Comparison of ENCODE assay signal across 10 mouse cellular contexts in the genomic region with DNA sequence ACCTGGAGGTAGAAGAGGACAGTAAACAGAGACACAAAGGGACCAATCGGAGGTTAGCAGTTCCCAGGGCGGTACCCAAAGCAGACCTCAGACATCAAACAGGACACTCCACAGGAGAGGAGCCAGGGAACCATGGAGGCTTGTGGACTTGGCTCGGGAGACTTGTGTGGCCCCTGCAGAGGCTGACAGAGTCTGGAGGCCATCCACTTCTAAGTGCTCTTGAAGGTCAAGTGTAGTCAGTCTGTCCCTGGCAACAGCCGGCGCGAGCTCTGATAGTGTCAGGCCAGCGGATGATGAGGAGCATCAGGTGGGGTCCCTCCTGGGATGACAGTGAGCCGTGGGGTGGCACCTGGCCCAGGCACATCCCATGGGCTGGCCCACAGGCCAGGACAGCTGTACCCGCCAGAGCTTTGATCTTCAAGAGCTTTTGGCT. TPM values are rescaled to one million over a fixed set of nuclear protein-coding genes. Genes with fewer than 3 reads are reported as not detected.
A peak's percentile ranks its signal among the peaks of the same experiment; 100 is the strongest.
DNase-seq lines count a peak whose midpoint lies in the region; ATAC-seq and TF ChIP-seq lines count a peak whose summit lies in the region.
"Had no signal": no experiment of that assay in that cellular context is flagged by ENCODE, and none has a peak within 500 bp of the region (broad histone marks: within the 10 kb centered on the region; RNA-seq: fewer than 3 reads in every experiment).

No protein-coding gene starts in this region.

- no peaks in the 10 kb centered on the region for H3K27me3 ChIP-seq in midbrain, embryonic 11.5 days (ENCODE audit: control insufficient read depth, insufficient read depth, low read length)
- H3K27me3 ChIP-seq in midbrain, embryonic 16.5 days (ENCODE audit: control insufficient read depth, insufficient read depth, low read depth, low read length) = no peaks in the 10 kb centered on the region
- H3K27me3 ChIP-seq in heart, embryonic 16.5 days (ENCODE audit: control insufficient read depth, insufficient read depth, low read length) = no peaks in the 10 kb centered on the region
- no peaks in the 10 kb centered on the region for H3K27me3 ChIP-seq in stomach, postnatal 0 days (ENCODE audit: control insufficient read depth, insufficient read depth, low read length)
- H3K27me3 ChIP-seq: forebrain, embryonic 12.5 days had no signal

- no peak overlapping the region for H3K27ac ChIP-seq in midbrain, embryonic 11.5 days (ENCODE audit: low read depth, low read length)
- no peak overlapping the region for H3K27ac ChIP-seq in midbrain, embryonic 16.5 days (ENCODE audit: low read length)
- peak overlapping the region; percentile 20; the same call in 1 of the 2 replicates for H3K27ac ChIP-seq in heart, embryonic 16.5 days (ENCODE audit: low read length)
- H3K27ac ChIP-seq in stomach, postnatal 0 days (replicated peaks) = no peak overlapping the region
- H3K27ac ChIP-seq: forebrain, embryonic 12.5 days; liver, embryonic 14.5 days had no signal

- DNase-seq in midbrain, embryonic 11.5 days (ENCODE audit: low spot score, missing footprints) = peak; percentile 26
- DNase-seq in gastrocnemius, postnatal 10 days = peak; percentile 71
- no peak for DNase-seq in stomach, postnatal 0 days (ENCODE audit: low spot score)
- no peak for DNase-seq in urinary bladder, postnatal 10 days (ENCODE audit: low spot score)
- DNase-seq: layer of hippocampus, adult 9-11 months had no signal

- H3K4me2 ChIP-seq in midbrain, embryonic 11.5 days = no peak overlapping the region
- no peak overlapping the region for H3K4me2 ChIP-seq in midbrain, embryonic 16.5 days (ENCODE audit: low read length)
- H3K4me2 ChIP-seq in heart, embryonic 16.5 days (ENCODE audit: low read depth, low read length) = no peak overlapping the region
- no peak overlapping the region for H3K4me2 ChIP-seq in stomach, postnatal 0 days (replicated peaks; ENCODE audit: low read depth)
- H3K4me2 ChIP-seq: forebrain, embryonic 12.5 days had no signal

- no peak for TF ChIP-seq EP300 in stomach, postnatal 0 days (optimal IDR thresholded peaks at IDR 0.05)

- H3K9me3 ChIP-seq in midbrain, embryonic 11.5 days (ENCODE audit: control insufficient read depth, low read length) = no peaks in the 10 kb centered on the region
- H3K9me3 ChIP-seq in midbrain, embryonic 16.5 days (replicated peaks; ENCODE audit: control insufficient read depth, low read length, poor library complexity, severe bottlenecking) = no peaks in the 10 kb centered on the region
- no peaks in the 10 kb centered on the region for H3K9me3 ChIP-seq in heart, embryonic 16.5 days (replicated peaks; ENCODE audit: control insufficient read depth, low read length)
- H3K9me3 ChIP-seq in stomach, postnatal 0 days (ENCODE audit: control insufficient read depth, low read length) = no peaks in the 10 kb centered on the region
- H3K9me3 ChIP-seq: forebrain, embryonic 12.5 days had no signal

- H3K4me1 ChIP-seq in midbrain, embryonic 11.5 days (ENCODE audit: control insufficient read depth, insufficient read depth, low read length) = peaks cover 2% of the 10 kb centered on the region; the same call in 1 of the 2 replicates
- peaks cover 4% of the 10 kb centered on the region; the same call in 1 of the 2 replicates for H3K4me1 ChIP-seq in midbrain, embryonic 16.5 days (ENCODE audit: control insufficient read depth, insufficient read depth, low read length)
- peaks cover 38% of the 10 kb centered on the region for H3K4me1 ChIP-seq in heart, embryonic 16.5 days (ENCODE audit: control insufficient read depth, insufficient read depth, low read length)
- H3K4me1 ChIP-seq in stomach, postnatal 0 days (replicated peaks; ENCODE audit: control insufficient read depth, insufficient read depth) = no peaks in the 10 kb centered on the region

- WGBS in midbrain, embryonic 11.5 days = 59% methylated on average over 9 of the region's 9 CpGs
- WGBS in midbrain, embryonic 16.5 days = 62% methylated on average over 9 of the region's 9 CpGs
- whole genome bisulfite sequencing in heart, embryonic 16.5 days = 28% methylated on average over 9 of the region's 9 CpGs
- WGBS in stomach, postnatal 0 days = 45% methylated on average over 9 of the region's 9 CpGs

- H3K36me3 ChIP-seq in midbrain, embryonic 11.5 days (ENCODE audit: control insufficient read depth, insufficient read depth, low read length) = no peaks in the 10 kb centered on the region
- no peaks in the 10 kb centered on the region for H3K36me3 ChIP-seq in midbrain, embryonic 16.5 days (ENCODE audit: control insufficient read depth, insufficient read depth, low read length)
- peaks cover 16% of the 10 kb centered on the region; the same call in 1 of the 2 replicates for H3K36me3 ChIP-seq in heart, embryonic 16.5 days (ENCODE audit: control insufficient read depth, insufficient read depth)
- H3K36me3 ChIP-seq in stomach, postnatal 0 days (ENCODE audit: control insufficient read depth, insufficient read depth, low read length) = peaks cover 8% of the 10 kb centered on the region

- no peak overlapping the region for H3K9ac ChIP-seq in midbrain, embryonic 11.5 days (ENCODE audit: low read length)
- no peak overlapping the region for H3K9ac ChIP-seq in midbrain, embryonic 16.5 days (ENCODE audit: low read depth, low read length)
- 0 out of 2 replicates have a peak overlapping the region, but pooled peaks have one; percentile 3 for H3K9ac ChIP-seq in heart, embryonic 16.5 days (ENCODE audit: low read length)
- H3K9ac ChIP-seq in stomach, postnatal 0 days (ENCODE audit: low read length) = no peak overlapping the region
- H3K9ac ChIP-seq: forebrain, embryonic 12.5 days; liver, embryonic 14.5 days had no signal

- ATAC-seq in midbrain, embryonic 11.5 days (ENCODE audit: low FRiP score) = no peak
- no peak for ATAC-seq in midbrain, embryonic 16.5 days
- ATAC-seq in heart, embryonic 16.5 days (replicated peaks; ENCODE audit: extremely low read depth, insufficient read depth, low FRiP score) = peak; percentile 50
- ATAC-seq in stomach, postnatal 0 days (ENCODE audit: low FRiP score, low TSS enrichment) = peak; percentile 30; the same call in 1 of the 2 replicates
- no peak for ATAC-seq in monocyte, adult 5-6 weeks (replicated peaks; ENCODE audit: insufficient number of reproducible peaks, low FRiP score, low TSS enrichment, poor library complexity, severe bottlenecking)

- no peak for TF ChIP-seq CTCF in stomach, postnatal 0 days (IDR thresholded peaks at IDR 0.05; ENCODE audit: low read depth)

- H3K4me3 ChIP-seq in midbrain, embryonic 11.5 days (ENCODE audit: low read depth, low read length) = no peak overlapping the region
- no peak overlapping the region for H3K4me3 ChIP-seq in midbrain, embryonic 16.5 days (ENCODE audit: low read depth, low read length)
- H3K4me3 ChIP-seq in heart, embryonic 16.5 days (ENCODE audit: low read length) = no peak overlapping the region
- H3K4me3 ChIP-seq in stomach, postnatal 0 days (ENCODE audit: low read depth, low read length) = no peak overlapping the region
- H3K4me3 ChIP-seq: forebrain, embryonic 12.5 days had no signal

RNA-seq across cellular contexts. Expression of a gene that starts 40.0 kb away (rescaled TPM):
- polyA plus RNA-seq in midbrain, embryonic 11.5 days (2014; fragmentation: Nextera tagmentation; extraction: Ambion mirVana) = 12.3 and 13.7 TPM in 2 replicates
- 9.5 and 12.4 TPM in 2 replicates for polyA plus RNA-seq in midbrain, embryonic 16.5 days (2015; fragmentation: Nextera tagmentation; extraction: Ambion mirVana)
- total RNA-seq in gastrocnemius, postnatal 10 days (2021) = 10 to 100 TPM; 15.2 to 16.3 TPM
- polyA plus RNA-seq in heart, embryonic 16.5 days (2015; fragmentation: Nextera tagmentation; extraction: Ambion mirVana) = 8.0 and 10.6 TPM in 2 replicates
- polyA plus RNA-seq in stomach, postnatal 0 days (2015; fragmentation: Nextera tagmentation; extraction: Ambion mirVana) = 48.7 and 51.3 TPM in 2 replicates
- total RNA-seq in monocyte, adult 5-6 weeks (2017) = 7.4 to 24.4 TPM (median 10.2 TPM) in 3 replicates

Comparison
In these comparisons a context has a peak if more than half of its experiments do, and no peak if none do; other contexts are left out.
1. ATAC-seq: peak in heart, embryonic 16.5 days (single experiment) and stomach, postnatal 0 days (single experiment); none in midbrain, embryonic 11.5 days (single experiment), midbrain, embryonic 16.5 days (single experiment) and monocyte, adult 5-6 weeks (single experiment).
2. DNase-seq: peak in midbrain, embryonic 11.5 days (single experiment) and gastrocnemius, postnatal 10 days (single experiment); none in stomach, postnatal 0 days (single experiment) and urinary bladder, postnatal 10 days (single experiment).